Mouse (Mus musculus) adrenal gland, adult 8-10 months (tissue): ENCODE measurements around the gene Galnt18. TPM values are rescaled to one million over a fixed set of nuclear protein-coding genes. Genes with fewer than 3 reads are reported as not detected.

ENCODE experiments used
- DNase-seq: peaks from one replicate; pipeline ENCODE4 v3.0.0; 2022
- total RNA-seq, 4 experiments: library from RNA; stranded (reverse); gene quantifications; 2 replicates each; pipeline ENCODE4 v1.2.4; 2022

Galnt18 gene
- total RNA-seq, 4 experiments from 2014 or later, result 15.8 to 23.0 (median 20.3) TPM

- no peak for DNase-seq
Measured at GRCm38 (mm10) chr7:111626232-111626631, 153.5 kb downstream of the Galnt18 start.

GRCm38 (mm10) chr7:111625736-111626135 lies 154.0 kb downstream of the Galnt18 start:
- peak; percentile 70 for DNase-seq

GRCm38 (mm10) chr7:111616231-111616937 lies 163.4 kb downstream of the Galnt18 start:
- DNase-seq, result peak; percentile 67

- no peak for DNase-seq
Measured at GRCm38 (mm10) chr7:111614471-111614870, 165.3 kb downstream of the Galnt18 start.

- no peak for DNase-seq
Measured at GRCm38 (mm10) chr7:111607476-111607875, 172.3 kb downstream of the Galnt18 start.

GRCm38 (mm10) chr7:111606091-111606490 lies 173.7 kb downstream of the Galnt18 start:
- DNase-seq, result no peak

- peak; percentile 60 for DNase-seq
Measured at GRCm38 (mm10) chr7:111605663-111606062, 174.1 kb downstream of the Galnt18 start.

GRCm38 (mm10) chr7:111604578-111605208 lies 175.1 kb downstream of the Galnt18 start:
- no peak for DNase-seq

GRCm38 (mm10) chr7:111603186-111603585 lies 176.6 kb downstream of the Galnt18 start:
- DNase-seq, result no peak

- DNase-seq, result no peak
Measured at GRCm38 (mm10) chr7:111601339-111602067, 178.3 kb downstream of the Galnt18 start.

GRCm38 (mm10) chr7:111600756-111601155 lies 179.0 kb downstream of the Galnt18 start:
- DNase-seq, result no peak

GRCm38 (mm10) chr7:111593680-111594079 lies 186.1 kb downstream of the Galnt18 start:
- no peak for DNase-seq

GRCm38 (mm10) chr7:111589506-111590125 lies 190.2 kb downstream of the Galnt18 start:
- DNase-seq, result no peak

GRCm38 (mm10) chr7:111588291-111588781 lies 191.4 kb downstream of the Galnt18 start:
- DNase-seq, result no peak

- no peak for DNase-seq
Measured at GRCm38 (mm10) chr7:111580547-111580946, 199.2 kb downstream of the Galnt18 start.

- DNase-seq, result no peak
Measured at GRCm38 (mm10) chr7:111575096-111575495, 204.7 kb downstream of the Galnt18 start.

GRCm38 (mm10) chr7:111572336-111572735 lies 207.4 kb downstream of the Galnt18 start:
- DNase-seq, result no peak

- no peak for DNase-seq
Measured at GRCm38 (mm10) chr7:111566838-111567237, 212.9 kb downstream of the Galnt18 start.

GRCm38 (mm10) chr7:111563316-111564110 lies 216.3 kb downstream of the Galnt18 start:
- no peak for DNase-seq

- no peak for DNase-seq
Measured at GRCm38 (mm10) chr7:111560097-111560496, 219.7 kb downstream of the Galnt18 start.

GRCm38 (mm10) chr7:111559011-111559410 lies 220.8 kb downstream of the Galnt18 start:
- DNase-seq, result no peak

- no peak for DNase-seq
Measured at GRCm38 (mm10) chr7:111550987-111551386, 228.8 kb downstream of the Galnt18 start.
